Mouse (Mus musculus): ENCODE results near the gene Mob4.

Gene Mob4

DNA sequence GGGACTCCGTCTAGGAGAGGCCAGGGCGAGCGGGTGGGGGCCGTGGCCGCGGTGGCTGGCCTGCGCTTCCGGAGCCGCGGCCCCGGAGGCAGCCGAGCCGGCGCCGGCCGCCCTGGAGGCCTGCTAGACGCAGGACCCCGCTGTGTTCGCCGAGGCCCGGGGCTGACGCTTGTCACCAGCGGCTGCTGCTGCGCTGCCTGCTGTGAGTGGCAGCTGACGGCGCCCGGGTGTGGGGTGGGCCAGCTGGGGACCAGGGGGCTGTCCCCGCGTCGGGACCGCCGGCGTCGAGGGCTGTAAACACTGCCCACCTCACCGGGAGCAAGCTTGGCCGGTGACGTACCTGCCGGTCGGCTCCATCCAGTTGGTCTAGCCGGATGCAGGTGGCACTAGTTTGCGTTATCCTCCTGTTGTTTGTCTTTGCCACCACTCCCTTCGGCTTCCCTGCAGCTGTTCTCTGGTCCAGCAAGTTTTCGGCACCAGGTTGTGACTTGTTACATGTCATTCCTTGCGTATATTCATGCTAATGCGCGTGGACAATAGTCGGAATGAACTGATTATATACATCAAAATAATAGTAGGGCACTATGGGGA is 488 bp downstream of the Mob4 start:
- DNase-seq (ENCODE audit: low spot score in 2 of 2) = peak in 1 of 2 experiments; percentile 62

- no peak for DNase-seq (ENCODE audit: low spot score in 2 of 2)
Measured at GRCm38 (mm10) chr1:55132308-55132707, 1.3 kb downstream of the Mob4 start.

DNA sequence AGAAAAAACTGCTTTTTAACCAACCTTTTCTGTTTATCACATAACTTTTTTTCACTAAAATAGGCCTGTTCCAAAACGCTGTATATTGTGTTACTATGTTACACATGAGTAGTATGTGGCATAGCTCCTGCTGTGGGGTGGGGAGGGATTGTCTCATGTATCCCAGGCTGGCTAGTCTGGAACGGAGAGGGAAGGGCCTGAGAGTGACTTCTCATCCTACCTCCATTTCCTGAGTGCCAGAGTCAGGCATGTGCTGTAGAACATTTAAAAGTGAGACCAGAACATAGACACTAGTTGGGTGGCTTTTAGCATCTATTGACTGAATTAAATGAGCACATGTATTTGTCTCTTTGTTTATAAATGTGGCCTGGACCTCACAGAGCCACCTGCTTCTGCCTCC is 2.1 kb downstream of the Mob4 start:
- DNase-seq (ENCODE audit: low spot score in 2 of 2) = no peak

DNA sequence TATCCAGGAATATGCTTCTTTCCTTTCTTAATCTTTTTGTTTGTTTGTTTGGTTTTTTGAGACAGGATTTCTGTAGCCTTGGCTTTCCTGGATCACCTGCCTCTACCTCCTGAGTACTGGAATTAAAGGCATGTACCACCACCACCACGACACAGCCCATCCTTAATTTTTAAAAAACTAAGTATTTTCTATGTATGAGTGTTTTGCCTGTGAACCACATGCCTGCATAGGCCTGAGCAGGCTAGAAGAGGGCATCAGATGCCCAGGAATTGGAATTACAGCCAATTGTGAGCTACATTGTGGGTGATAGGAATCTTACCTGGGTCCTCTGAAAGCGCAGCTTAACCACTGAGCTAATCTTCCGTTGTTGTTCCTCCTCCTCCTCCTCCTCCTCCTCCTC is 3.3 kb downstream of the Mob4 start:
- DNase-seq (ENCODE audit: low spot score in 2 of 2) = no peak

- no peak for DNase-seq (ENCODE audit: low spot score in 2 of 2)
Measured at GRCm38 (mm10) chr1:55135846-55136245, 4.8 kb downstream of the Mob4 start.

DNA sequence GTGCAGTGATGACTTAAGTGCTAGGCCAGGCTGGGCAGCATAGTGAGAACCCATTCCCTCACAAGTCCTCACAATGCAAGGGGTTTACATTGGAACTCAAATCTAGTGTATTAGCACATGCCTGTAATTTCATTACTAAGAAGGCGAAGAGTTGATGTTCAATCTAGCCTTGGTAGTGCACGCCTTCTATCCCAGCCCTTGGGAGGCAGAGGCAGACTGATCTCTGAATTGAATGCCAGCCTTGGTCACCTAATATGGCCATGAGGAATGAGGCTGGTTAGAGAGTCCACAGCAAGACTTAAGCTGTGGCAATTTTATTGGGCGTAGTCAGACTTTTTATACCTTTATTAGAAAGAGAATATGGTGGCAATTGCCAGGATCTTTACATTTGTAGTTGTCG is 13.3 kb downstream of the Mob4 start:
- DNase-seq (ENCODE audit: low spot score in 2 of 2) = no peak

GRCm38 (mm10) chr1:55145556-55145955 is 14.5 kb downstream of the Mob4 start:
- DNase-seq (ENCODE audit: low spot score in 2 of 2) = no peak

DNA sequence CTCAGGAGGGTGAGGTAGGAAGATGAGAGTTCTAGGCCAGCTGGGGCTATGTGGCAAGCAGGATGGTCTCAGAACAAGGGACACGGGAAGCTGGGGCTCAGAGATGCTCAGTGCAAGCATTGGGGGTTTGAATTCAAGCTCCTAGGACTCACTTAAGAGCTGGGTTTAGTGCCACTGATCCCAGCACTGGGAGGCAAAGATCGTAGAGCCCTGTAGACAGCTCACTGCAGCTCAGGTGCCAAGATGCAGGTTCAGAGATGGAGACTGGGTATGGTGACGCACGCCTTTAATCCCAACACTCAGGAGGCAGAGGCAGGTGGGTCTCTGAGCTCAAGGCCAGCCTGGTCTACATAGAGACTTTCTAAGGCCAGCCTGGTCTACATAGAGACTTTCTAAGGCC is 26.3 kb downstream of the Mob4 start:
- no peak for DNase-seq (ENCODE audit: low spot score in 2 of 2)

DNA sequence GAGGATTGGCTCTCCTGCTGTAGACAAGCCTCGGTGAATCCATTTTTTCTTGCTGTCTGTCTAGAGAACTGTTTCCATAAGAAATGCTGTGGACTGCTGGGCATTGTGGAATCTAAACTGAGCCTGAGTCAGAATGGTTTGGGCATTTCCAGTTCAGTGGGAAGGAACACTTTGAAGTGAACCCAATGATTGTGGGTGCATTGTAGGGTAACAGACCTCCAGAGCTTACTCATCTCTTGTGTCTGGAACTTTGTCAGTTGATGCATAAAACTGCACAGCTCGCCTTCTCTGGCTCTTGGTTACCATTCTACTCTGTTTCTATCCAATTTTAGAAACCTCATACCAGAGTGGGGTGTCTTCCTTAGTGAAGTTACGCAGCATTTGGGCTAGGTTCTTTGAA is 27.2 kb downstream of the Mob4 start:
- DNase-seq (ENCODE audit: low spot score in 2 of 2) = no peak

GRCm38 (mm10) chr1:55158821-55159220 is 27.8 kb downstream of the Mob4 start:
- no peak for DNase-seq (ENCODE audit: low spot score in 2 of 2)

- no peak for DNase-seq (ENCODE audit: low spot score in 2 of 2)
Measured at GRCm38 (mm10) chr1:55160218-55160617, 29.2 kb downstream of the Mob4 start.

GRCm38 (mm10) chr1:55160831-55161638 is 30.0 kb downstream of the Mob4 start:
- no peak for DNase-seq (ENCODE audit: low spot score in 2 of 2)

GRCm38 (mm10) chr1:55161895-55162294 is 30.9 kb downstream of the Mob4 start:
- DNase-seq (ENCODE audit: low spot score in 2 of 2) = no peak

DNA sequence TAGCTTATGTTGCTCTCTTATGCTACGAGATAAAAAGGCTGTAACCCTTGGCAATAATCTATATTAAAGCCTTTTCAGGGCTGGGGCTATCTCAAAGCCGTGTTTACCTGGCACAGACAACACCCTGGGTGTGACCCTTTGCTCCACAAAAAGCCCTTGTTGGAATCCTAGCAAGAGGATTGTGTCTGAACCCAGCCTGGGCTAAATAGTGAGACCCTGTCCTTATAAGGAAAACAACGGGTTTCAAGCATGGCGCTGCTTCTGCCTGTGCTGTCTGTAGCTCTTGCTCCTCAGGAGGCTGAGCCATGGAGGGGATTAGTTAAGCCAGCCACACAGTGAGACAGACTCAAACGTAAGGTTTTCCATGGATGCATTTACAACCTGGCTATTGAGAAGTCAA is 31.8 kb downstream of the Mob4 start:
- DNase-seq (ENCODE audit: low spot score in 2 of 2) = no peak

- DNase-seq (ENCODE audit: low spot score in 2 of 2) = no peak
Measured at GRCm38 (mm10) chr1:55164005-55164404, 33.0 kb downstream of the Mob4 start.

DNA sequence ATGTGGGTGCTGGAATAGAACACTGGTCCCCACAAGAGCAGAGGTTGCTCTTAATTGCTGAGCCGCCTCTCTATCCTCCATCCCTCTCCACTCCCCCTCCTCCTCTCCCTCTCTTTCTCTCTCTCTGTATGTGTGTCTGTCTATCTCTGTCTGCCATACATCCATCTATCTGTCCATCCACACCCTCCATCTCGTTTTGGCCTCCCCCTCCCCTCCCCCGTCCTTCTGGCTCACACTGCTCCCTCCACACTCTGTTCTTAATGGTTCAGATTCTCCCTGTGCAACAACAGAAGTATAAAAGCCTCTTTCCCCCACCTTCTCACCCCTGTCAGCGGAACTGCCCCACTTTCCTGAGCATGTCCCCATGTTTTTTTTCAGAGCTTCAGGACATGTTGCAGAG is 36.5 kb downstream of the Mob4 start:
- no peak for DNase-seq (ENCODE audit: low spot score in 2 of 2)

GRCm38 (mm10) chr1:55168591-55168990 is 37.6 kb downstream of the Mob4 start:
- no peak for DNase-seq (ENCODE audit: low spot score in 2 of 2)

DNA sequence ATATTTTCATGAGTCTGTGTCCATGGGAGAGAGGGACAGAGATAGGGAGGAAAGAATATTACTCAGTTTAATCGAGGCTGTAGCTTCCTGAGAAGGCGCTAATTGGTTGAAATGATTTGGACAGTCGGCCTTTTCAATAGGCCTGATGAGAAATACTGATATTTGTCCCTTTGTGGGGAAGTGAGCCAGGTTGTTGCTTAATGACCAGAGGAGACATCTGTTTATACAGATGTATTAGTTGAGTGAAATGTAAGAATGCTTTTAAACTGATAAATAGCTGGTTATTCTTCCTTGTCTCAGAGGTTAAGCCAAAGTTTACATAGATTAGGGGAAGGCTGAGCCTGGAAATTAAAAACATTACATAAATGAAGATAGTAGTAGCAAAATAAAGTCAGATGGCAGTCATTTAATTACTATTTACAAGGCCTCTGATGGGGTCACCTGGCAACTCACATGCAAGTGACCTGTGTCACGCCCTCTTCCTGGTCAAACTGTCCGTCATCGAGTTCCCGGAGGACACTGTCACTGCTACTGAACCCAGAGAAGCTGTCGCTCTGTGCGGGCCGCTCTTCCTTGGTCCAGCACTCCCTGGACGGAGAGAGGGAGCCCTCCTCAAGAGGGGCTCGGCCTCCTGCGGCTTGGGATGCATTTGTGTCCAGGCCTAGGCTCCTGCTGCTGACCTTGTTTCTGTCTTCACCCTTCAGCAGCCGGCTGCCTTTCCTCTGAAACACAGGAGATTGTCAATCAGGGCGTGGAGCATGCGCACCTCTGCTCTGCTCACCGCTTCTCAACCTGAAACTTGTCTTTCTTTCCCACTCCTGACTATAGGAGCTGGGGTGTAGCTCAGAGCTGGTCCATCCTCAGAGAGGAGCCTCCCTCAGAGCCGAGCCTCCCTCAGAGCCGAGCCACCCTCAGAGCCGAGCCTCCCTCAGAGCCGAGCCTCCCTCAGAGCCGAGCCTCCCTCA is 40.6 kb downstream of the Mob4 start:
- no peak for DNase-seq (ENCODE audit: low spot score in 2 of 2)

DNA sequence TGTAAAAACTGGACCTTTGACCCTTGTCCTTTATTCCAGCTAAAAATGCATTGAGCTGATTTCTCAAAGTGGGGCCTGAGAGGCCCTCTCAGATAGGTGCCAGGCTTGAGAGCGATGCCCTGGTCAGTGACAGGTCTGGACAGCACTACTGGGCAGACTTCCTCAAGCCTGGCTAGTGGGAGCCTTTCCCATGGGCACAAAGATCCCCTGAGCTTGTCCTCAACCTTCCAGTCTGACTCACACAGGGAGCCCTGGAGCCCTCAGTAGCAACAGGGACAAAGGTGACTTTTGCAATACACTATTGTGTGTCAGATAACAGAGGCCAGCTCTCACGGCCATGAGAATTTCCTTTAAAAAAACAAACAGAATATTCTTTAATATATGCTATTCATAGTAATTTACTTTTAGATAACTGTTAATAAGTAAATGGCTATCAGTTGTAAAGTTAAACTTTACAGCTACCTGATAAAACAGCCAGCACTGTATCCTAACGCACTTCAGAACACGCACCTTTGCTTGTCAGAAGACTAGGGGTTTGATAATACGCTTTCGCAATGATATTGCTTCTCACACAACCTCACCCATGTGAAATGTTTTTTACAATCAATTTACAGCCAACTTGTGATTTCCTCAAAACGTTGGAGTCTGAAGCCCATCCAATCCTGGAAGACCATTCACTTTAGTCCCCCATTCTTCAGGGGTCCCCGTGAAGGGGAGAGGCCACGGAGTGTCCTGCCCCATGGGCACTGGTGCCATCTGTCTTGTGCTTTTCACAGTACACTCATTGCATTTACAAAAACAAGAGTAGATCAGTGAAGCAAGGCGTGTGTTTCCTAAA is 42.9 kb downstream of the Mob4 start:
- no peak for DNase-seq (ENCODE audit: low spot score in 2 of 2)

- no peak for DNase-seq (ENCODE audit: low spot score in 2 of 2)
Measured at GRCm38 (mm10) chr1:55174558-55175034, 43.6 kb downstream of the Mob4 start.

DNA sequence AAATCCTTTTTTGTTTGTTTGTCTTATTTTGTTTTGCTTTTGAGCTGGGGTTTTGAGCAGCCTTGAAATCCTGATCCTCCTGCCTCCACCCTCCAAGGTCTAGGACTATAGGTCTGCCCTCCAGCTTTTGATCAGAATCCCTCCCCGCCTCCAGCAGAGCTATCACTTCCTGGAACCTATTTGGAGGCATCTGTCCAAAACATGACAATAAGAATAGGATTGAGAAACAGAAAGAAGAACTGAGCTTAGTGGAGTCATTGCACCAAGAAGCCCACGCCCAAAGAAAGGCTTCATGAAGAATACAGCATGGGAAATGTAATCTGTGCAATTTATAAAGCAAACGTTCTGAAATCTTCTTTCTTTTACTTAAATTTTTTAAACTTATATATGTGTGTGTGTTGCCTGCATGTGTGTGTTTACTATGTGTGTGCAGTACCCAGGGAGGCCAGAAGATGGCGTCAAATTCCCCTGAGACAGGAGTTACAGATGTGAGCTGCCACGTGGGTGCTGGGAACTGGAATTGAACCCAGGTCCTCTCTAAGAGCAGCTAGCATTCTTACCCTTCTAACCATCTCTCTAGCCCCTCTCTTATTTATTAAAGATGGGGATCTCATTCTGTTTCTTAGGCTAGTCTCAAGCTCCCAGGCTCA is 49.0 kb downstream of the Mob4 start:
- no peak for DNase-seq (ENCODE audit: low spot score in 2 of 2)
